Mouse (Mus musculus): Measurements from ENCODE around the gene Prcc. TPM values are rescaled to one million over a fixed set of nuclear protein-coding genes. Genes with fewer than 3 reads are reported as not detected.
A peak's percentile ranks its signal among the peaks of the same experiment; 100 is the strongest.

Gene Prcc
- polyA plus RNA-seq, 1 experiment from 2014 or later = 4.5 TPM

DNA sequence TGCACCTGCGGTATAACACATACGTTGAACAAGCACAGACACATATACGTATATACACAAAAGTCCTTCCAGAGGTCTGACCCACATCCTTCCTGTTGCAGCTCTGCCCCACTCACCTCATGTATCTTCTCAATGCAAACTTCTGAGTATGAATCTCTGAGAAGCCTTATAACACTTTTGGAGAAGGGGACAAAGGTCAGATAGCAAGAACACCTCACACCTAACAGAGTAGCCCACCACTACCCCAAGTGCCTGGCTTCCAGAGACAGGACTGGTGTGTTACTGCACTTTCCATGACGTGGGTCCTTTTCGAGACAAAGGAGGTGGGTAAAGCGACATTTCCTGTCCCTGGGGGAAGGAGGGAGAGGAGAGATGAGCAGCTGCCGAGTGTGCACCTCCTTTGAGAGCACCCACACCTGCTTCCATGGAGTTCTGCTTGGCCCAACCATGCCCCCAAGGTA lies 38.7 kb downstream of the Prcc start, which contains the start of gene Sh2d2a:
Gene Sh2d2a (plus strand): TSS at position 106 of the 461 bp plus-strand sequence.
- H3K9ac ChIP-seq (replicated peaks) = no peak within 1 kb of the TSS
- 43% methylated on average over 7 of the region's 7 CpGs for WGBS (ENCODE audit: insufficient replicate concordance)
- no peak within 1 kb of the TSS for H3K4me3 ChIP-seq (ENCODE audit: low read depth, low read length)
- TF ChIP-seq EP300 (IDR thresholded peaks at IDR 0.05; ENCODE audit: low read depth) = no peak
- TF ChIP-seq CTCF (IDR thresholded peaks at IDR 0.05; ENCODE audit: low read depth) = no peak
- no peak for ATAC-seq
- no peaks in the 10 kb centered on the region for H3K36me3 ChIP-seq (replicated peaks; ENCODE audit: insufficient read depth, low read length)
- peaks cover 6% of the 10 kb centered on the region; the same call in 1 of the 2 replicates for H3K4me1 ChIP-seq (ENCODE audit: insufficient read depth)
- H3K4me2 ChIP-seq (ENCODE audit: low read depth, low read length) = no peak within 1 kb of the TSS
- no peaks in the 10 kb centered on the region for H3K27me3 ChIP-seq (ENCODE audit: insufficient read depth, low read length)
- no peak within 1 kb of the TSS for H3K27ac ChIP-seq (ENCODE audit: low read depth)
- no peaks in the 10 kb centered on the region for H3K9me3 ChIP-seq (ENCODE audit: low read length)
- DNase-seq = no peak

DNA sequence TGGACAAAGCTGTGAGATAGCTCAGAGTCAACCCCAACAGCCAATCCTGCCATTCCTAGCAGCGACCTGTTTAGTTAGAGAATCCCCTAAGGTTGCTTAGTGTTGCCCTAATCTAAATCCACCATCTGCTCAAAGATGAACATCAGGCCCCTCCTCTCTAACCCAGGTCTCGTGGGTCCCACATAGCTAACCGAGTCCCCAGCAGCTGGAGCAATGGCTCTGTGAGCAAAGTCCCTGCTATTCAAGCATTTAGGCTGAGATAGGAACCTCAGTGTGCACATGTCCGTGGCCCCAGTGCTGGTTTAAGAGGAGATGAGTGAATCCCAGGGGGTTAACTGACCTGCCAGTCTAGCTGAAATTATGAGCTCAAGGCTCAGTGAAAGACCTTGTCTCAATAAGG lies 39.2 kb downstream of the Prcc start:
- no peak for DNase-seq
- ATAC-seq = no peak
- Histone ChIP-seq H3K4me2 (ENCODE audit: low read depth, low read length) (no peak overlapping the region), H3K4me1 (ENCODE audit: insufficient read depth) (peaks cover 6% of the 10 kb centered on the region; the same call in 1 of the 2 replicates), H3K9me3 (ENCODE audit: low read length) (no peaks in the 10 kb centered on the region), H3K9ac (replicated peaks) (no peak overlapping the region), H3K4me3 (ENCODE audit: low read depth, low read length) (no peak overlapping the region), H3K36me3 (replicated peaks; ENCODE audit: insufficient read depth, low read length) (no peaks in the 10 kb centered on the region), H3K27ac (ENCODE audit: low read depth) (no peak overlapping the region), H3K27me3 (ENCODE audit: insufficient read depth, low read length) (no peaks in the 10 kb centered on the region)
- no peak for TF ChIP-seq EP300 (IDR thresholded peaks at IDR 0.05; ENCODE audit: low read depth)
- no peak for TF ChIP-seq CTCF (IDR thresholded peaks at IDR 0.05; ENCODE audit: low read depth)
- 44% methylated on average over 4 of the region's 4 CpGs for WGBS (ENCODE audit: insufficient replicate concordance)

DNA sequence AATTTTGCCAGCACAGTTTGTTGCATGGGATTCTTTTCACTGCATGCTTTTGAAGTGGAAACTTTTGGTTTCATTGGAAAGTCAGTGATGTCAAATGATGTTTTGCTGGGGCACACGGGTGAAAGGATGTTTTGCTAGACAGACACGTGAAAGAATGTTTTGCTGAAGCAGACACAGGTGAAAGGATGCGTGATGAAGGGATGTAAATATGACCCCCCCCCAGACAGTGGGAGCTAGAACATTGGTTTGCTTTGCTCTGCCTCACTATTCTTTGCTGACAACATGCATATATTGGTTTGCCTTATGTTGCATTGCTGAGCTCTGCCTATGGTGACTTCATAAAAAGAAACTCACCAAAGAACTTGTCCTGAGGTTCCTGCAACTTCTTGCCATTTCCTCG lies 40.4 kb downstream of the Prcc start:
- DNase-seq (no peak), ATAC-seq (no peak)
- Histone ChIP-seq H3K9ac (replicated peaks) (no peak overlapping the region), H3K4me3 (ENCODE audit: low read depth, low read length) (no peak overlapping the region), H3K9me3 (ENCODE audit: low read length) (no peaks in the 10 kb centered on the region), H3K27ac (ENCODE audit: low read depth) (no peak overlapping the region), H3K27me3 (ENCODE audit: insufficient read depth, low read length) (no peaks in the 10 kb centered on the region), H3K4me1 (ENCODE audit: insufficient read depth) (peaks cover 6% of the 10 kb centered on the region; the same call in 1 of the 2 replicates), H3K36me3 (replicated peaks; ENCODE audit: insufficient read depth, low read length) (no peaks in the 10 kb centered on the region), H3K4me2 (ENCODE audit: low read depth, low read length) (no peak overlapping the region)
- no peak for TF ChIP-seq CTCF (IDR thresholded peaks at IDR 0.05; ENCODE audit: low read depth)
- no peak for TF ChIP-seq EP300 (IDR thresholded peaks at IDR 0.05; ENCODE audit: low read depth)
- 70% methylated on average over 4 of the region's 4 CpGs for WGBS (ENCODE audit: insufficient replicate concordance)

DNA sequence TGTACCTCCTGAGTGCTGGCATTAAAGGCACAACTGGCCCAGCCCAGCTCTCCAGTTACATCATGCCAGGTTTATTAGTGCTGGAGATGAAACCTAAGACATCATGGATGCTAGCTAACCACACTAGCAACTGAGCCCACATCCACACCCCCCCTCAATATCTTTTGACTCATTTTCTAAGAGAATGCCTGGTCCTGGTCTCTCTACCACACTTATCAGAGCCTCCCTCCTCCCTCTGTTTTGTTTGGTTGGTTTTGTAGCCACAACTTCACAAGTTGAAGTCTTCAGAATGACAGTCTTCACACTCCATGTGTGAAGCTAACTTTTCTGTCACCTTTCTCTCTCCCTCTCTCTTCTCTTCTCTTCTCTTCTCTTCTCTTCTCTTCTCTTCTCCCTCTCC lies 44.5 kb downstream of the Prcc start:
- DNase-seq (no peak), ATAC-seq (no peak)
- Histone ChIP-seq H3K9me3 (ENCODE audit: low read length) (no peaks in the 10 kb centered on the region), H3K27me3 (ENCODE audit: insufficient read depth, low read length) (no peaks in the 10 kb centered on the region), H3K36me3 (replicated peaks; ENCODE audit: insufficient read depth, low read length) (no peaks in the 10 kb centered on the region), H3K4me3 (ENCODE audit: low read depth, low read length) (no peak overlapping the region), H3K27ac (ENCODE audit: low read depth) (no peak overlapping the region), H3K4me1 (ENCODE audit: insufficient read depth) (no peaks in the 10 kb centered on the region), H3K9ac (replicated peaks) (no peak overlapping the region), H3K4me2 (ENCODE audit: low read depth, low read length) (no peak overlapping the region)
- TF ChIP-seq CTCF (IDR thresholded peaks at IDR 0.05; ENCODE audit: low read depth) (no peak), EP300 (IDR thresholded peaks at IDR 0.05; ENCODE audit: low read depth) (no peak)

DNA sequence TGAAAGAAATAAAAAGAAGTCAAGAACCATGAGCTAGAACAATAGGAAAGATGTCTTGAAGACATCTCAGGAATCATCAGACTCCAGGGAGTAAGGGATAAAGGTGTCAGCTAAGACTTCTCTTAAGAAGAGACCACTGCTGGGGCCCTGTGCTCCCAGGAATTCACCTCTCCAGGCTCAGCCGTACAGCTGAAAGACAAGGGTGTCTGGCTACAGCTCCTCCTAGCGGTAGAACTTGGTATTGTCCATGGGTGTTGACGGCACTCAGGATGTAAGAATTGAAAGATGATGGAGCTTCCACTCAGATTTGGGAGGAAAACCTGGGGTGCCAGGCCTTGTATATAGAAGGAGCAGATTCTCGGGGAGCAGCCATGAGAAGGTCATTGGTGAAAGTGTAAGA lies 46.8 kb downstream of the Prcc start:
- H3K4me2 ChIP-seq (ENCODE audit: low read depth, low read length) = no peak overlapping the region
- H3K4me3 ChIP-seq (ENCODE audit: low read depth, low read length) = no peak overlapping the region
- peak; percentile 79 for DNase-seq
- H3K4me1 ChIP-seq (ENCODE audit: insufficient read depth) = no peaks in the 10 kb centered on the region
- H3K9me3 ChIP-seq (ENCODE audit: low read length) = no peaks in the 10 kb centered on the region
- no peak overlapping the region for H3K27ac ChIP-seq (ENCODE audit: low read depth)
- no peak overlapping the region for H3K9ac ChIP-seq (replicated peaks)
- H3K27me3 ChIP-seq (ENCODE audit: insufficient read depth, low read length) = no peaks in the 10 kb centered on the region
- no peak for ATAC-seq
- H3K36me3 ChIP-seq (replicated peaks; ENCODE audit: insufficient read depth, low read length) = no peaks in the 10 kb centered on the region
- WGBS (ENCODE audit: insufficient replicate concordance) = 6% methylated on average over 4 of the region's 4 CpGs
- TF ChIP-seq CTCF (IDR thresholded peaks at IDR 0.05; ENCODE audit: low read depth) (peak; percentile 93), EP300 (IDR thresholded peaks at IDR 0.05; ENCODE audit: low read depth) (no peak)

DNA sequence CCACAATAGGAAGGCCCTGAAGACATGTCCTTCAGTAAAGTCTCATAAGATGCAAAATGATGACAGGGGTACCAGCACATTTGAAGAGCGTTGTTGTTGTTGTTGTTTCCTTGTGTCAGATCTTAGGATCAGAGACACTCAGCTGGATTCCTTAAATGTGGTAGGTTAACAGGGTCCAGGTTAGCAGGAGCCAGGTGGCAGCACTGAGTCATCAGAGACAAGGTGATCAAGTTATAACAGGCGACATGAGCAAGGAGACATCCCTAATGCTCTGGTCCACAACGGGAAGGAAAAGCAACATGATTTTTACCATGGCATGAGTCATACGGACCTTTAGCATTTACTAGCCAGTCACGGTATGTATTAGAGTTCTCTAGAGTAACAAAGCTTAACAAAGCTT lies 51.9 kb downstream of the Prcc start:
- Histone ChIP-seq H3K4me2 (ENCODE audit: low read depth, low read length) (no peak overlapping the region), H3K4me1 (ENCODE audit: insufficient read depth) (no peaks in the 10 kb centered on the region), H3K36me3 (replicated peaks; ENCODE audit: insufficient read depth, low read length) (no peaks in the 10 kb centered on the region), H3K27ac (ENCODE audit: low read depth) (no peak overlapping the region), H3K4me3 (ENCODE audit: low read depth, low read length) (no peak overlapping the region), H3K9ac (replicated peaks) (no peak overlapping the region), H3K27me3 (ENCODE audit: insufficient read depth, low read length) (no peaks in the 10 kb centered on the region), H3K9me3 (ENCODE audit: low read length) (no peaks in the 10 kb centered on the region)
- TF ChIP-seq CTCF (IDR thresholded peaks at IDR 0.05; ENCODE audit: low read depth) (peak; percentile 40), EP300 (IDR thresholded peaks at IDR 0.05; ENCODE audit: low read depth) (no peak)
- WGBS (ENCODE audit: insufficient replicate concordance) = 57% methylated on average over 5 of the region's 5 CpGs
- no peak for DNase-seq
- no peak for ATAC-seq

Data from liver, postnatal 0 days (tissue).